Mouse (Mus musculus): ENCODE results near the gene Ccdc59. TPM values are rescaled to one million over a fixed set of nuclear protein-coding genes. Genes with fewer than 3 reads are reported as not detected.
A peak's percentile ranks its signal among the peaks of the same experiment; 100 is the strongest.

The Ccdc59 gene
- 10 to 100 TPM; 26.2 to 26.5 TPM for total RNA-seq (2021)
- long read RNA-seq, experiment 1, full-length matches to known transcripts, result 22 of 24 reads
- long read RNA-seq, experiment 1, partial matches to known transcripts, result 2 of 24 reads
- long read RNA-seq, experiment 1, other reads (novel, unspliced or antisense), result 0 of 24 reads
- long read RNA-seq, experiment 2, full-length matches to known transcripts, result 27 of 32 reads
- long read RNA-seq, experiment 2, partial matches to known transcripts, result 4 of 32 reads
- long read RNA-seq, experiment 2, other reads (novel, unspliced or antisense), result 1 of 32 reads

GRCm38 (mm10) chr10:105840928-105841888, at the start of gene Ccdc59, which contains the start of gene Mettl25:
Gene Ccdc59, plus strand, starts transcription at chr10:105841067.
Gene Mettl25, minus strand, starts transcription at chr10:105841380.
- peak; percentile 85 to 94 for DNase-seq (ENCODE audit: low spot score in 2 of 2)

DNA sequence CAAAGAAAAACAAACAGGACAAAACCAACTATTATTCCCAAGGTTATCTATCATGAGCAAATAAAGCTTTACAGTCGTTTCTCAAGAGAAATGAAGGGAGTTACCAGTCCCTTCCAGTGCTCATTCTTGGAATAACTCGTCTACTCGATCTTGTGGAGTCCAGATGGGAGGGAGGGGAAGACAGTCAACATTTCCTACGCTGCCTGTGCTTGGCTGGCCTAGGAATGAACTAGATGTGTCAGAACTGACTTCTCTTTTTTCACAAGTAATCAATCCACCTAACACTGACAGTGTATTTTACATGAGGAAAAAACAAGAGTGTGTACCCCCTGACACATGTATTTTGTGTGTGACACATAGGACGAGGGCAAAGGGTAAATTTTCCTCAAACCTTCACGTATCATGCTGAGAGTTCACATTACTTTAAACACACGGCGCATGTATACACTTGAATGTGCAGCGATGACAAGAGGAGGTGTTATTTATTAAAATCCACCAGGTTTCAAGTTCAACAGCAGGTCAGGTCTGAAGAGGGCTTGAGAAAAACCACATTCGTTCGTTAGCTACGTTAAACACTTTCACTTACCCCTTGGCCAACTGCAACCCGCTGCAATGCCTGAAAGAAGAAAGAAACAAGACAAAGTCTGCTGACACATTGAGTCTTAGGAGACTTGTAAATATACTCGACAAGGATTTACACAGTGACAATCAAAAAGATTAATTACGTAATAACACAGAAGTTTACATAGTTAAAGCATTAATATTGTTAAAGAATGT, 46.9 kb upstream of the Ccdc59 start:
- no peak for DNase-seq (ENCODE audit: low spot score in 2 of 2)

GRCm38 (mm10) chr10:105797250-105797924, 43.5 kb upstream of the Ccdc59 start:
- DNase-seq (ENCODE audit: low spot score in 2 of 2), result no peak

- no peak for DNase-seq (ENCODE audit: low spot score in 2 of 2)
These were observed 39.7 kb upstream of the Ccdc59 start for GRCm38 (mm10) chr10:105801147-105801546.

DNA sequence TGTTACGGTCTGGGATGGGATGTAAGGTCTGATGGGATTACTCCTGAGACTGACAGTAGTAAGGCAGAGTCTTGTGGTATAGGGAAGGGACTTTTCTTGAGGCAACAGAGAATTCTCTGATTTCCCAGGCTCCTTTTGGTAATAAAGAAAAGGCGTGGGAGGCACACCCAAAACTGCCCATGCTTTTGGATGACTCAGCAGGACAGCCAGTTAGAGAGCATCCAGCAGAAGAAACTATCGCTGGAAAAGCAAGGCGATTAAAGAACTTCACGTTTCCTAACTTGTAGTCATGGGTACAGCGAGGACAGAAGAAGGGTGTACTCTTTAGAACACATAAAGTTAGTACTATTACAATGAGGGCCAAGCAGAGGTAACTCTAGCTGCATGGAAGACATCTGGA, 38.7 kb upstream of the Ccdc59 start:
- no peak for DNase-seq (ENCODE audit: low spot score in 2 of 2)

DNA sequence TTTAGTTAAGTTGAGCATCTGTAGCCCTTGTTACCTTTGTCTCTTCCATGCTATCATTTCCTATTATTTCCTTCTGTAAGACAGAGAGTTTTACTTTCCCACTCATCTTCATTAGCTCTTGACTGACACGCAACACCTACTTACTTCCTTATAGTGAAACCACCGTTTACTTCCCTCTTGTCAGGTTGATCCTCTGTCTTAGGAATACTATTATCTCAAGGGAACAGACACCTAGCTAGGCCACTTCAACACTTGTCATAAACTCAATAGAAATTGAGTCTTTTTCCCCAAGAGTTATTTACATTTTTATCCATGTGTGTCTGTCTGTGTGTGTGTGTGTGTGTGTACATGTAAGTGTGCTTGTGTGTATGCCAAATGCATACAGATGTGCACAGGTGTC, 37.4 kb upstream of the Ccdc59 start:
- no peak for DNase-seq (ENCODE audit: low spot score in 2 of 2)

GRCm38 (mm10) chr10:105806259-105807010, 34.4 kb upstream of the Ccdc59 start:
- no peak for DNase-seq (ENCODE audit: low spot score in 2 of 2)

DNA sequence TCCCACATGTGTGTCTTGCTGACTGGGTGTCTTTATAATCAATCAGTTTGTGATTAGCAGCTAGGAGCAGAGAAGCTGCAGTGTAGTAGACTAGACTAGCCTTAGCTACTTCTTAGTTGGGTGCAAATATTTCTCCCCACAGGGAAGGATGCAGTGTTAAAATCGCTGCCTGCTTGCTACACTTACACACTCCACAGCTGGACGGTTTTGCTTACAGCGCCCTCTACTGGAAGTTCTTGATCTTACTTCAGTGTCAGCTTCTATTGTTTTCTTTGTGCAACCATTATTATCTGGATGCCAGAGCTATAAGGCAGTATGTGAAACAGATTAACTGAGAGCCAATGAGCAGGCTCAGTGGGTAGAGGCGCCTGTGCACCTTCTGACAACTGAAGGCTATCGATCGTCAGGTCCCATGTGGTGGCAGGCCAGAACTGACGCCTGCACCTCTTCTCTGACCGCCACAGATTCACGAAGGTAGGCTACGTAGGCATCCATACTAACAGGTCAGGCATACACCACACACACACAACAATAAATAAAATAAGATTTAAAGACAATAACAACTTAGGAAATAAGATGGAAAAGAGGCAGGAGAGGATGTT, 6.1 kb upstream of the Ccdc59 start:
- DNase-seq (ENCODE audit: low spot score in 2 of 2), result no peak

- DNase-seq (ENCODE audit: low spot score in 2 of 2), result no peak
These were observed 1.7 kb downstream of the Ccdc59 start for GRCm38 (mm10) chr10:105842574-105842973.

GRCm38 (mm10) chr10:105850286-105850685, 9.4 kb downstream of the Ccdc59 start:
- DNase-seq (ENCODE audit: low spot score in 2 of 2), result no peak

- no peak for DNase-seq (ENCODE audit: low spot score in 2 of 2)
These were observed 10.3 kb downstream of the Ccdc59 start for GRCm38 (mm10) chr10:105851136-105851535.

DNA sequence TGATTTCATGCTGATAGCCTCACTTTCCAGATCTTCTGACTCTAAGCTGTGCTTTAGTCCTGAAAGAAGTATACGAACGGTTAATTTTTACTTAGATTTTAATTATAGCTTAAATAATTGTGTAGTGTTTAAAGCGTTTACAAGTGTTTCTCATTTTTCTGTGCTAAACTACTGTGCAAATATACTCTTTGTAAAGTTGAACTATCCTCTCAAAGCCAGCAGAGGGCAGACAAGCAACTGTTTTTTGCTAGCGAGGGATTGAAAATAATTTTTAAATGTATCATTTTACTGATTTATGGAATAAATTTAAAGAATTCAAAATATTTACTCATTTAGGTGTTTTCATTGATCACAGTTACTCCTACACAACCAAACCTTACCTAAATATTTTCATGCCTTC, 26.4 kb downstream of the Ccdc59 start:
- DNase-seq (ENCODE audit: low spot score in 2 of 2), result no peak

Other genes with a start within 250 kb of the Ccdc59 start
- gene Mettl25, start 313 bp downstream of the Ccdc59 start, total RNA-seq (2021), result 10 to 100 TPM; 12.7 to 14.8 TPM